Mouse (Mus musculus) adrenal gland (tissue): ENCODE data around the gene 0610040J01Rik.

Experiments used
- intact Hi-C: fragments of 180-260 bp; cut with DNase I; formaldehyde crosslinking; loops from one replicate; pipeline ENCODE4 v1.15.1; 2025

Gene 0610040J01Rik

GRCm38 (mm10) chr5:63828380-63829185 lies 16.4 kb downstream of the 0610040J01Rik start:
- intact Hi-C loops: no loop called here

- intact Hi-C loops: no loop called here
These were observed 18.9 kb downstream of the 0610040J01Rik start for GRCm38 (mm10) chr5:63831054-63831453.

- intact Hi-C loops: no loop called here
These were observed 21.8 kb downstream of the 0610040J01Rik start for GRCm38 (mm10) chr5:63833955-63834354.

- intact Hi-C loops: no loop called here
These were observed 22.3 kb downstream of the 0610040J01Rik start for GRCm38 (mm10) chr5:63834435-63834834.

- intact Hi-C loops: no loop called here
These were observed 25.0 kb downstream of the 0610040J01Rik start for GRCm38 (mm10) chr5:63837115-63837514.

GRCm38 (mm10) chr5:63837851-63838250 lies 25.7 kb downstream of the 0610040J01Rik start:
- intact Hi-C loops: no loop called here

- intact Hi-C loops: no loop called here
These were observed 27.7 kb downstream of the 0610040J01Rik start for GRCm38 (mm10) chr5:63839801-63840416.

GRCm38 (mm10) chr5:63847080-63847479 lies 34.9 kb downstream of the 0610040J01Rik start:
- intact Hi-C loops: no loop called here

GRCm38 (mm10) chr5:63847541-63848226 lies 35.5 kb downstream of the 0610040J01Rik start:
- intact Hi-C loops: no loop called here

- intact Hi-C loops: no loop called here
These were observed 46.7 kb downstream of the 0610040J01Rik start for GRCm38 (mm10) chr5:63858901-63859300.

GRCm38 (mm10) chr5:63867421-63867820 lies 55.3 kb downstream of the 0610040J01Rik start:
- intact Hi-C loops: no loop called here

- intact Hi-C loops: no loop called here
These were observed 60.2 kb downstream of the 0610040J01Rik start for GRCm38 (mm10) chr5:63872176-63872932.

GRCm38 (mm10) chr5:63874880-63875279 lies 62.7 kb downstream of the 0610040J01Rik start:
- intact Hi-C loops: no loop called here

- intact Hi-C loops: no loop called here
These were observed 63.9 kb downstream of the 0610040J01Rik start for GRCm38 (mm10) chr5:63876081-63876480.

GRCm38 (mm10) chr5:63879026-63879425 lies 66.9 kb downstream of the 0610040J01Rik start:
- intact Hi-C loops: no loop called here

- intact Hi-C loops: loop anchor here (1.0 to 10.0 kb wide), 2 partner anchors 74 to 951 kb away; partner anchors contain the start of gene 0610040J01Rik
These were observed 74.1 kb downstream of the 0610040J01Rik start for GRCm38 (mm10) chr5:63886292-63886691.

GRCm38 (mm10) chr5:63886709-63887108 lies 74.5 kb downstream of the 0610040J01Rik start:
- intact Hi-C loops: loop anchor here (1.0 to 10.0 kb wide), 2 partner anchors 74 to 952 kb away; partner anchors contain the start of gene 0610040J01Rik

- intact Hi-C loops: loop anchor here (10.0 kb wide), 1 partner anchor 952 kb away; no protein-coding TSS in a partner anchor
These were observed 74.9 kb downstream of the 0610040J01Rik start for GRCm38 (mm10) chr5:63887111-63887510.

GRCm38 (mm10) chr5:63891241-63891640 lies 79.1 kb downstream of the 0610040J01Rik start:
- intact Hi-C loops: no loop called here

GRCm38 (mm10) chr5:63891912-63892311 lies 79.7 kb downstream of the 0610040J01Rik start:
- intact Hi-C loops: no loop called here
